Mouse (Mus musculus) hindbrain, postnatal 0 days (tissue): ENCODE results near the gene Mcu. TPM values are rescaled to one million over a fixed set of nuclear protein-coding genes. Genes with fewer than 3 reads are reported as not detected.

ENCODE experiments used
- ATAC-seq: fragments of 200-750 bp; cut with Nextera tagmentation; 2 replicates; pipeline ENCODE4 v1.8.0; 2017; ENCODE audit warnings: mild to moderate bottlenecking, moderate TSS enrichment, moderate library complexity
- DNase-seq: peaks from one replicate; pipeline ENCODE4 v3.0.0-alpha.2; 2015; ENCODE audit warnings: low spot score
- H3K27ac ChIP-seq: fragments of 300-500 bp; sonication (generic); 2 replicates; pipeline ENCODE4 v1.5.1; 2014; ENCODE audit warnings: mild to moderate bottlenecking
- H3K27me3 ChIP-seq: fragments of 300-500 bp; sonication (generic); 2 replicates; pipeline ENCODE4 v1.6.1; 2014; ENCODE audit warnings: low read length, mixed read lengths; ENCODE audit not compliant: insufficient read depth
- H3K36me3 ChIP-seq: fragments of 300-500 bp; sonication (generic); 2 replicates; pipeline ENCODE4 v1.6.1; 2014; ENCODE audit warnings: low read length, mixed read lengths; ENCODE audit not compliant: insufficient read depth
- H3K4me1 ChIP-seq: fragments of 300-500 bp; sonication (generic); 2 replicates; pipeline ENCODE4 v1.6.1; 2014; ENCODE audit warnings: antibody characterized with exemption, low read length, mixed read lengths; ENCODE audit not compliant: insufficient read depth
- H3K4me2 ChIP-seq: fragments of 300-500 bp; sonication (generic); 2 replicates; pipeline ENCODE4 v1.6.1; 2014; ENCODE audit warnings: low read depth, mild to moderate bottlenecking, low read length, moderate library complexity, mixed read lengths
- H3K4me3 ChIP-seq: fragments of 300-500 bp; sonication (generic); 2 replicates; pipeline ENCODE4 v1.5.1; 2014; ENCODE audit warnings: low read length
- H3K9ac ChIP-seq: fragments of 300-500 bp; sonication (generic); replicated peaks from 2 replicates; pipeline ENCODE4 v1.6.1; 2014; ENCODE audit warnings: mild to moderate bottlenecking, low read length, moderate library complexity, mixed read lengths
- H3K9me3 ChIP-seq: fragments of 300-500 bp; sonication (generic); 2 replicates; pipeline ENCODE4 v1.6.1; 2016; ENCODE audit warnings: low read length, mixed read lengths
- CTCF ChIP-seq: IDR thresholded peaks from 2 replicates; pipeline ENCODE4 v1.5.1; 2016; ENCODE audit warnings: antibody characterized with exemption, control low read depth, low read depth
- WGBS: fragments of 180-500 bp; shearing (Covaris S2); extraction: QIAGEN DNeasy Blood & Tissue Kit; methylation state at CpG from one replicate; pipeline ENCODE4 v1.1.7; 2014; 5-methylcytosine and 5-hydroxymethylcytosine counted together
- polyA plus RNA-seq: library from polyadenylated mRNA; unstranded; fragments of >200 nt; fragmentation: Nextera tagmentation; extraction: Ambion mirVana; gene quantifications from 2 replicates; pipeline ENCODE4 v1.2.1, GENCODE M21; 2015
- total RNA-seq: library from RNA; depleted of rRNA; stranded (reverse); fragments of >200 nt; gene quantifications from 2 replicates; pipeline ENCODE4 v1.2.3, GENCODE M21; 2014

Mcu gene
- total and polyA plus RNA-seq, 2 experiments from 2014 or later: 33.4 to 44.9 TPM

GRCm38 (mm10) chr10:59643645-59644044 lies 27.2 kb upstream of the Mcu start:
- DNase-seq: no peak
- no peaks in the 10 kb centered on the region for H3K9me3 ChIP-seq

GRCm38 (mm10) chr10:59642659-59643377 lies 26.3 kb upstream of the Mcu start:
- Histone ChIP-seq H3K27me3 (no peaks in the 10 kb centered on the region), H3K36me3 (no peaks in the 10 kb centered on the region), H3K4me2 (no peak overlapping the region), H3K9ac (no peak overlapping the region), H3K4me3 (no peak overlapping the region), H3K9me3 (no peaks in the 10 kb centered on the region), H3K4me1 (no peaks in the 10 kb centered on the region), H3K27ac (no peak overlapping the region)
- WGBS: 63% methylated on average over 8 of the region's 8 CpGs
- DNase-seq (peak; percentile 39), ATAC-seq (no peak)
- no peak for TF ChIP-seq CTCF

More at GRCm38 (mm10) chr10:59643645-59644044, 27.2 kb upstream of the Mcu start:
- no peak for ATAC-seq
- Histone ChIP-seq H3K4me1 (no peaks in the 10 kb centered on the region), H3K4me3 (no peak overlapping the region), H3K9ac (no peak overlapping the region), H3K4me2 (no peak overlapping the region), H3K27ac (no peak overlapping the region), H3K36me3 (no peaks in the 10 kb centered on the region), H3K27me3 (no peaks in the 10 kb centered on the region)
- 81% methylated on average over 9 of the region's 9 CpGs for WGBS
- TF ChIP-seq CTCF: no peak

GRCm38 (mm10) chr10:59638576-59638975 lies 22.1 kb upstream of the Mcu start:
- WGBS: 82% methylated on average over 6 of the region's 6 CpGs
- ATAC-seq (no peak), DNase-seq (no peak)
- no peak overlapping the region for H3K27ac ChIP-seq
- H3K36me3 ChIP-seq: no peaks in the 10 kb centered on the region
- no peaks in the 10 kb centered on the region for H3K9me3 ChIP-seq
- no peak overlapping the region for H3K4me3 ChIP-seq
- H3K27me3 ChIP-seq: no peaks in the 10 kb centered on the region
- H3K4me2 ChIP-seq: no peak overlapping the region
- no peak for TF ChIP-seq CTCF
- no peak overlapping the region for H3K9ac ChIP-seq
- H3K4me1 ChIP-seq: no peaks in the 10 kb centered on the region

- no peak for TF ChIP-seq CTCF
- H3K36me3 ChIP-seq: no peaks in the 10 kb centered on the region
Measured at GRCm38 (mm10) chr10:59637596-59638124, 21.2 kb upstream of the Mcu start.

GRCm38 (mm10) chr10:59636751-59637533 lies 20.4 kb upstream of the Mcu start:
- no peaks in the 10 kb centered on the region for H3K27me3 ChIP-seq
- no peak for DNase-seq
- ATAC-seq: no peak

More at GRCm38 (mm10) chr10:59637596-59638124, 21.2 kb upstream of the Mcu start:
- H3K4me1 ChIP-seq: no peaks in the 10 kb centered on the region
- no peak overlapping the region for H3K9ac ChIP-seq
- no peak for ATAC-seq
- DNase-seq: no peak
- H3K27me3 ChIP-seq: no peaks in the 10 kb centered on the region
- no peak overlapping the region for H3K27ac ChIP-seq
- WGBS: 84% methylated on average over 7 of the region's 7 CpGs
- no peak overlapping the region for H3K4me2 ChIP-seq
- H3K9me3 ChIP-seq: no peaks in the 10 kb centered on the region
- no peak overlapping the region for H3K4me3 ChIP-seq

GRCm38 (mm10) chr10:59636048-59636447 lies 19.6 kb upstream of the Mcu start:
- no peak overlapping the region for H3K4me3 ChIP-seq
- ATAC-seq (no peak), DNase-seq (no peak)
- no peaks in the 10 kb centered on the region for H3K4me1 ChIP-seq
- no peak for TF ChIP-seq CTCF
- no peak overlapping the region for H3K4me2 ChIP-seq
- no peak overlapping the region for H3K27ac ChIP-seq
- H3K9me3 ChIP-seq: no peaks in the 10 kb centered on the region
- H3K9ac ChIP-seq: no peak overlapping the region
- WGBS: 51% methylated on average over 2 of the region's 2 CpGs
- H3K36me3 ChIP-seq: no peaks in the 10 kb centered on the region
- no peaks in the 10 kb centered on the region for H3K27me3 ChIP-seq

More at GRCm38 (mm10) chr10:59636751-59637533, 20.4 kb upstream of the Mcu start:
- Histone ChIP-seq H3K9ac (no peak overlapping the region), H3K4me3 (no peak overlapping the region), H3K9me3 (no peaks in the 10 kb centered on the region), H3K27ac (no peak overlapping the region), H3K4me2 (no peak overlapping the region), H3K36me3 (no peaks in the 10 kb centered on the region), H3K4me1 (no peaks in the 10 kb centered on the region)
- WGBS: 83% methylated on average over 16 of the region's 16 CpGs
- no peak for TF ChIP-seq CTCF
